Mouse (Mus musculus) liver, postnatal 0 days (tissue): Measurements from ENCODE around the gene Anapc16.

Experiments
- CTCF ChIP-seq: sonication (generic); IDR thresholded peaks from 2 replicates; pipeline ENCODE4 v1.5.1; 2016; ENCODE audit warnings: antibody characterized with exemption, low read depth
- EP300 ChIP-seq: IDR thresholded peaks from 2 replicates; pipeline ENCODE4 v1.6.1; 2016; ENCODE audit warnings: antibody characterized with exemption, low read depth, mild to moderate bottlenecking

DNA sequence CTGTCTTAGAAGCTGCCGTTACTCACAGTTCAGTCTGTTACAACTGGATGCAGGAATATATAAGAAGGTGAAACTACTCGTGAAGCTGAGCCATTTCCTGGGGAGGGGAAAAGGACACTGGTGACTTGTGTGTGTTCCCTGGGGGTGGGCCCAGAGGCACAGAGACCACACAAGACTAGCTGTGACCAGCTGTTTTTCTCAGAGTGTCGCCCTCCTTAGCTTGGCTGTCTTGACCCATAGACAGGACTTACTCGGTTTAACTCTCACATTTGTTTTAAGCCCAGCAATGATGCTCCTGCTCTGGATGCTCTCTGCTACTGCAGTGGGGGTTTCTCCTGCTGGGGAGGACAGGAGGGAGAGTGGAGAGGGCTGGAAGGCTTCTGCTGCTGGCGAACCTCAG, 30.1 kb upstream of the Anapc16 start:
- TF ChIP-seq EP300 (no peak), CTCF (no peak)
